27 mouse cellular contexts compared by ENCODE assay signal in the genomic region with DNA sequence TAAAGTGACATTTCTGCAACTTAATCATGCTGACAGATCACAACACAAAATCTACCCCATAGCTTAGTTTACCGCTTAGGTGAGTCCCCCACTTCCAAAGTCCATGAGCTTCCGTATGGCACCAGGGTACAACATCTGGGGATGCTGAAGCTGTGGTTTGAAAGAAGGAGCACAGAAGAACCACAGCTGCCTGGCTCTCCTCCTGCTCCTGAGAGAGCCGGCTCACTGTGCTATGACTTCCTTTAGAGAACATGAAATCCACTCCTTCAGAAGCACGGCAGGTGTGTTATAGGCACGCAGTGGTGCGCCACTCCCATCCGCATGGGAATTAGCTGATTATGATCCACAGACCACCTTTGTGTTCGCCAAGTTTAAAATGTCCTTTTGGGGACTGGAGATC.
"Had no signal": no experiment of that assay in that cellular context is flagged by ENCODE, and none has a peak within 500 bp of the region (broad histone marks: within the 10 kb centered on the region; RNA-seq: fewer than 3 reads in every experiment).

No protein-coding gene starts in this region.

- H3K4me1 ChIP-seq: forebrain, embryonic 13.5 days; forebrain, embryonic 15.5 days had no signal

- H3K9ac ChIP-seq: embryonic facial prominence, embryonic 12.5 days; embryonic facial prominence, embryonic 13.5 days; embryonic facial prominence, embryonic 15.5 days; forebrain, embryonic 12.5 days; forebrain, embryonic 13.5 days; forebrain, embryonic 15.5 days; forebrain, postnatal 0 days had no signal

- H3K27ac ChIP-seq: embryonic facial prominence, embryonic 10.5 days; embryonic facial prominence, embryonic 12.5 days; embryonic facial prominence, embryonic 13.5 days; embryonic facial prominence, embryonic 15.5 days; forebrain, embryonic 10.5 days; forebrain, embryonic 12.5 days; forebrain, embryonic 13.5 days; forebrain, embryonic 15.5 days; gastrocnemius, adult 2 months had no signal

- ATAC-seq: forebrain, embryonic 13.5 days; forebrain, embryonic 14.5 days; forebrain, embryonic 15.5 days; forebrain, embryonic 16.5 days; forebrain, postnatal 0 days had no signal

- H3K9me3 ChIP-seq: embryonic facial prominence, embryonic 10.5 days; embryonic facial prominence, embryonic 12.5 days; embryonic facial prominence, embryonic 13.5 days; embryonic facial prominence, embryonic 15.5 days; forebrain, embryonic 10.5 days; forebrain, embryonic 12.5 days; forebrain, embryonic 13.5 days; forebrain, embryonic 15.5 days had no signal

- H3K4me3 ChIP-seq: embryonic facial prominence, embryonic 10.5 days; embryonic facial prominence, embryonic 12.5 days; embryonic facial prominence, embryonic 13.5 days; embryonic facial prominence, embryonic 15.5 days; erythroblast, embryonic 14.5 days; forebrain, embryonic 10.5 days; forebrain, embryonic 12.5 days; forebrain, embryonic 13.5 days; forebrain, embryonic 15.5 days; gastrocnemius, adult 2 months had no signal

- H3K36me3 ChIP-seq: embryonic facial prominence, embryonic 10.5 days; embryonic facial prominence, embryonic 12.5 days; embryonic facial prominence, embryonic 13.5 days; embryonic facial prominence, embryonic 15.5 days; forebrain, embryonic 10.5 days; forebrain, embryonic 12.5 days; forebrain, embryonic 15.5 days had no signal

- H3K27me3 ChIP-seq: embryonic facial prominence, embryonic 15.5 days; forebrain, embryonic 15.5 days had no signal

- DNase-seq: cerebellum, adult 18-20 months; cerebellum, adult 2 months; cerebellum, adult 8-10 months; cerebellum, adult 9-10 months; cerebellum, adult 9-11 months; cerebellum, postnatal 10 days; cerebellum, postnatal 14 days; cerebellum, postnatal 25 days; cerebellum, postnatal 36 days; embryo, embryonic 11 days; forebrain, postnatal 0 days; gastrocnemius, adult 2 months; gastrocnemius, postnatal 10 days; gastrocnemius, postnatal 14 days; gastrocnemius, postnatal 36 days; heart, adult 11 months had no signal

- H3K4me2 ChIP-seq: embryonic facial prominence, embryonic 12.5 days; embryonic facial prominence, embryonic 13.5 days; embryonic facial prominence, embryonic 15.5 days; forebrain, embryonic 12.5 days; forebrain, embryonic 13.5 days; forebrain, embryonic 15.5 days had no signal
